Mouse (Mus musculus) limb, embryonic 15.5 days (tissue): ENCODE measurements around the gene Actr3b. TPM values are rescaled to one million over a fixed set of nuclear protein-coding genes. Genes with fewer than 3 reads are reported as not detected.
"Not testable (repeated sequence)": the region's sequence is repeated elsewhere in the genome, so short reads cannot be mapped to it uniquely, and the experiment has no call there.

Experiments
- ATAC-seq: fragments of 200-750 bp; cut with Nextera tagmentation; 2 replicates; pipeline ENCODE4 v1.8.0; 2017; ENCODE audit warnings: low read depth, moderate TSS enrichment; ENCODE audit not compliant: insufficient number of reproducible peaks, low FRiP score, low TSS enrichment
- H3K27ac ChIP-seq: fragments of 300-500 bp; sonication (generic); 2 replicates; pipeline ENCODE4 v1.5.1; 2015; ENCODE audit warnings: moderate library complexity, mild to moderate bottlenecking, inconsistent platforms
- H3K27me3 ChIP-seq: fragments of 300-500 bp; sonication (generic); 2 replicates; pipeline ENCODE4 v1.6.1; 2015; ENCODE audit warnings: inconsistent platforms
- H3K36me3 ChIP-seq: fragments of 300-500 bp; sonication (generic); 2 replicates; pipeline ENCODE4 v1.6.1; 2015; ENCODE audit warnings: inconsistent platforms
- H3K4me1 ChIP-seq: fragments of 300-500 bp; sonication (generic); 2 replicates; pipeline ENCODE4 v1.6.1; 2015; ENCODE audit warnings: inconsistent platforms
- H3K4me2 ChIP-seq: fragments of 300-500 bp; sonication (generic); 2 replicates; pipeline ENCODE4 v1.6.1; 2015; ENCODE audit warnings: mild to moderate bottlenecking, inconsistent platforms
- H3K4me3 ChIP-seq: fragments of 300-500 bp; sonication (generic); 2 replicates; pipeline ENCODE4 v1.5.1; 2015; ENCODE audit warnings: mild to moderate bottlenecking, inconsistent platforms
- H3K9ac ChIP-seq: fragments of 300-500 bp; sonication (generic); 2 replicates; pipeline ENCODE4 v1.6.1; 2015; ENCODE audit warnings: inconsistent platforms
- H3K9me3 ChIP-seq: fragments of 300-500 bp; sonication (generic); 2 replicates; pipeline ENCODE4 v1.6.1; 2016; ENCODE audit warnings: inconsistent platforms
- WGBS: fragments of 180-500 bp; shearing (Covaris S2); methylation state at CpG from one replicate; pipeline ENCODE4 v1.1.7; 2015; 5-methylcytosine and 5-hydroxymethylcytosine counted together
- polyA plus RNA-seq: library from polyadenylated mRNA; unstranded; fragments of >200 nt; fragmentation: Nextera tagmentation; extraction: Ambion mirVana; gene quantifications from 2 replicates; pipeline ENCODE4 v1.2.1, GENCODE M21; 2015

Actr3b gene
- polyA plus RNA-seq = 3.3 and 4.2 TPM in 2 replicates

GRCm38 (mm10) chr5:25759460-25760409, at the start of gene Actr3b:
Actr3b (plus strand) TSS chr5:25759997.
- no peaks in the 10 kb centered on the region for H3K9me3 ChIP-seq
- peaks cover 13% of the 10 kb centered on the region for H3K4me1 ChIP-seq
- no peaks in the 10 kb centered on the region for H3K36me3 ChIP-seq
- H3K27ac ChIP-seq = no peak within 1 kb of the TSS
- H3K4me3 ChIP-seq = peak within 1 kb of the TSS; percentile 65
- H3K4me2 ChIP-seq = peak within 1 kb of the TSS; percentile 98
- WGBS = 2% methylated on average over 45 of the region's 45 CpGs
- ATAC-seq = peak; percentile 84
- H3K27me3 ChIP-seq = peaks cover 6% of the 10 kb centered on the region; the same call in 1 of the 2 replicates
- peak within 1 kb of the TSS; percentile 57 for H3K9ac ChIP-seq

- H3K27ac ChIP-seq, ATAC-seq, H3K9me3 ChIP-seq, H3K4me1 ChIP-seq, H3K4me2 ChIP-seq, H3K9ac ChIP-seq, H3K27me3 ChIP-seq, H3K4me3 ChIP-seq, H3K36me3 ChIP-seq: not testable (repeated sequence)
- 94% methylated on average over 4 of the region's 4 CpGs for WGBS
Measured at GRCm38 (mm10) chr5:25713001-25713706, 46.6 kb upstream of the Actr3b start.

- 76% methylated on average over 4 of the region's 4 CpGs for whole genome bisulfite sequencing
- no peak for ATAC-seq
- no peak overlapping the region for H3K4me2 ChIP-seq
- no peaks in the 10 kb centered on the region for H3K4me1 ChIP-seq
- no peak overlapping the region for H3K9ac ChIP-seq
- no peaks in the 10 kb centered on the region for H3K9me3 ChIP-seq
- H3K27me3 ChIP-seq = no peaks in the 10 kb centered on the region
- H3K4me3 ChIP-seq = no peak overlapping the region
- H3K27ac ChIP-seq = no peak overlapping the region
- H3K36me3 ChIP-seq = no peaks in the 10 kb centered on the region
Measured at GRCm38 (mm10) chr5:25719390-25719789, 40.4 kb upstream of the Actr3b start.

- ATAC-seq = no peak
- Histone ChIP-seq H3K36me3 (no peaks in the 10 kb centered on the region), H3K4me2 (no peak overlapping the region), H3K9ac (no peak overlapping the region), H3K4me1 (no peaks in the 10 kb centered on the region), H3K27me3 (no peaks in the 10 kb centered on the region), H3K4me3 (no peak overlapping the region), H3K27ac (no peak overlapping the region), H3K9me3 (no peaks in the 10 kb centered on the region)
- WGBS = 70% methylated on average over 2 of the region's 2 CpGs
Measured at GRCm38 (mm10) chr5:25723016-25723415, 36.8 kb upstream of the Actr3b start.

- ATAC-seq = no peak
Measured at GRCm38 (mm10) chr5:25724134-25724675, 35.6 kb upstream of the Actr3b start.

GRCm38 (mm10) chr5:25734318-25734717, 25.5 kb upstream of the Actr3b start:
- H3K36me3 ChIP-seq = no peaks in the 10 kb centered on the region
- H3K4me1 ChIP-seq = no peaks in the 10 kb centered on the region
- no peak overlapping the region for H3K9ac ChIP-seq
- H3K4me3 ChIP-seq = no peak overlapping the region
- WGBS = 22% methylated on average over 1 of the region's 1 CpGs
- ATAC-seq = no peak
- H3K9me3 ChIP-seq = no peaks in the 10 kb centered on the region
- no peaks in the 10 kb centered on the region for H3K27me3 ChIP-seq
- H3K27ac ChIP-seq = no peak overlapping the region
- no peak overlapping the region for H3K4me2 ChIP-seq

More at GRCm38 (mm10) chr5:25724134-25724675, 35.6 kb upstream of the Actr3b start:
- Histone ChIP-seq H3K9me3 (no peaks in the 10 kb centered on the region), H3K36me3 (no peaks in the 10 kb centered on the region), H3K27ac (no peak overlapping the region), H3K4me3 (no peak overlapping the region), H3K4me1 (no peaks in the 10 kb centered on the region), H3K4me2 (no peak overlapping the region), H3K9ac (no peak overlapping the region), H3K27me3 (no peaks in the 10 kb centered on the region)
- 22% methylated on average over 1 of the region's 1 CpGs for WGBS

- Histone ChIP-seq H3K36me3 (no peaks in the 10 kb centered on the region), H3K4me1 (no peaks in the 10 kb centered on the region), H3K4me2 (no peak overlapping the region), H3K4me3 (no peak overlapping the region), H3K9ac (no peak overlapping the region), H3K9me3 (no peaks in the 10 kb centered on the region), H3K27me3 (no peaks in the 10 kb centered on the region), H3K27ac (no peak overlapping the region)
- no peak for ATAC-seq
- 83% methylated on average over 2 of the region's 2 CpGs for WGBS
Measured at GRCm38 (mm10) chr5:25735861-25736260, 23.9 kb upstream of the Actr3b start.

- H3K9ac ChIP-seq = no peak overlapping the region
- H3K4me2 ChIP-seq = no peak overlapping the region
- H3K4me3 ChIP-seq = no peak overlapping the region
- no peak for ATAC-seq
- no peaks in the 10 kb centered on the region for H3K36me3 ChIP-seq
- H3K27me3 ChIP-seq = no peaks in the 10 kb centered on the region
- WGBS = 46% methylated on average over 3 of the region's 3 CpGs
- H3K27ac ChIP-seq = no peak overlapping the region
- no peaks in the 10 kb centered on the region for H3K9me3 ChIP-seq
- H3K4me1 ChIP-seq = no peaks in the 10 kb centered on the region
Measured at GRCm38 (mm10) chr5:25738448-25738847, 21.3 kb upstream of the Actr3b start.

GRCm38 (mm10) chr5:25738902-25739301, 20.9 kb upstream of the Actr3b start:
- not testable (repeated sequence) for H3K9ac ChIP-seq, H3K36me3 ChIP-seq, H3K4me3 ChIP-seq, H3K4me2 ChIP-seq, H3K27me3 ChIP-seq, ATAC-seq, H3K27ac ChIP-seq, H3K9me3 ChIP-seq, H3K4me1 ChIP-seq
- WGBS = 93% methylated on average over 1 of the region's 1 CpGs

- Histone ChIP-seq H3K9ac (no peak overlapping the region), H3K4me3 (no peak overlapping the region), H3K4me2 (no peak overlapping the region), H3K4me1 (0 out of 2 replicates have a peak, but pooled peaks cover 4% of the 10 kb centered on the region), H3K9me3 (no peaks in the 10 kb centered on the region), H3K27ac (no peak overlapping the region), H3K27me3 (no peaks in the 10 kb centered on the region), H3K36me3 (no peaks in the 10 kb centered on the region)
- no peak for ATAC-seq
Measured at GRCm38 (mm10) chr5:25747904-25748303, 11.9 kb upstream of the Actr3b start.

GRCm38 (mm10) chr5:25748613-25749012, 11.2 kb upstream of the Actr3b start:
- no peak overlapping the region for H3K27ac ChIP-seq
- WGBS = 80% methylated on average over 3 of the region's 3 CpGs
- no peak overlapping the region for H3K4me2 ChIP-seq
- no peaks in the 10 kb centered on the region for H3K36me3 ChIP-seq
- no peak overlapping the region for H3K9ac ChIP-seq
- no peaks in the 10 kb centered on the region for H3K9me3 ChIP-seq
- H3K27me3 ChIP-seq = no peaks in the 10 kb centered on the region
- ATAC-seq = no peak
- H3K4me3 ChIP-seq = no peak overlapping the region
- 0 out of 2 replicates have a peak, but pooled peaks cover 4% of the 10 kb centered on the region for H3K4me1 ChIP-seq

GRCm38 (mm10) chr5:25751552-25751951, 8.2 kb upstream of the Actr3b start:
- Histone ChIP-seq H3K4me1 (peaks cover 12% of the 10 kb centered on the region), H3K4me2 (no peak overlapping the region), H3K27ac (no peak overlapping the region), H3K36me3 (no peaks in the 10 kb centered on the region), H3K9ac (no peak overlapping the region), H3K27me3 (no peaks in the 10 kb centered on the region), H3K4me3 (no peak overlapping the region), H3K9me3 (no peaks in the 10 kb centered on the region)
- no peak for ATAC-seq
